Mouse (Mus musculus) T-cell, adult 2 months (primary cell): ENCODE measurements around the gene Podxl.
"Not testable (repeated sequence)": the region's sequence is repeated elsewhere in the genome, so short reads cannot be mapped to it uniquely, and the experiment has no call there.

Source experiments
- DNase-seq: peaks from one replicate; pipeline ENCODE4 v3.0.0; 2022; ENCODE audit warnings: low spot score

The Podxl gene

GRCm38 (mm10) chr6:31567200-31567599 is 3.4 kb upstream of the Podxl start:
- no peak for DNase-seq

- DNase-seq, result no peak
Measured at GRCm38 (mm10) chr6:31564901-31565391, 1.2 kb upstream of the Podxl start.

DNA sequence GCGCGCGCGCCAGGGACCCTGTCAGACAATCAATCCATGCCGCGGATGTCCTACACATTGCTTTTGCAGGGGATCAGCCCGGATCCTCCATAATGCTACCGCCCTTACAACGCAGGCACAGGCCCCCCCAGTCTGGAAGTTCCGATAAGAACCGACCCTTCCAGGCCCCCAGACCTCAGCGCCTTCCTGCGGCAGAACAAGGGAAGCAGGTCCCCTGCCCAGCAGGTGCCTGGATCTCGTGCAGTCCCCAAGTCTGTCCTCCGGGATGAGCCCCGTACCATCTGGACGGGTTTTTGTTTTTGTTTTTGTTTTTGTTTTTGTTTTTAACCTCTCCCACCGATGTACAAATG is 376 bp upstream of the Podxl start:
- DNase-seq, result no peak

- DNase-seq, result no peak
Measured at GRCm38 (mm10) chr6:31562371-31563080, 1.3 kb downstream of the Podxl start.

DNA sequence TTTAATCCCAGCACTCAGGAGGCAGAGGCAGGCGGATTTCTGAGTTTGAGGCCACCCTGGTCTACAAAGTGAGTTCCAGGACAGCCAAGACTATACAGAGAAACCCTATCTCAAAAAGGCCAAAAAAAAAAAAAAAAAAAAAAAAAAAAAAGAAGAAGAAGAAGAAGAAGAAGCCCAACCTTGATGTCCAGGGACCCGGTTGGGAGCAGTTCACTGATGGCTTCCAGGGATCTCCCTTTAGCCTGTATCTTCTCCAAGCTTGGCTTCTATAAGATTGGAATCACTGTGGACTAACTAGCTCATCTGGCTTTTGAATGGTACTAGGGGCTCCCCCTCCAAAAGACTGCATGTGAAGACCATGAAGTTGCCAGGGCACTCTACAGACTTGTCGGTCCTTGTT is 1.8 kb downstream of the Podxl start:
- not testable (repeated sequence) for DNase-seq

DNA sequence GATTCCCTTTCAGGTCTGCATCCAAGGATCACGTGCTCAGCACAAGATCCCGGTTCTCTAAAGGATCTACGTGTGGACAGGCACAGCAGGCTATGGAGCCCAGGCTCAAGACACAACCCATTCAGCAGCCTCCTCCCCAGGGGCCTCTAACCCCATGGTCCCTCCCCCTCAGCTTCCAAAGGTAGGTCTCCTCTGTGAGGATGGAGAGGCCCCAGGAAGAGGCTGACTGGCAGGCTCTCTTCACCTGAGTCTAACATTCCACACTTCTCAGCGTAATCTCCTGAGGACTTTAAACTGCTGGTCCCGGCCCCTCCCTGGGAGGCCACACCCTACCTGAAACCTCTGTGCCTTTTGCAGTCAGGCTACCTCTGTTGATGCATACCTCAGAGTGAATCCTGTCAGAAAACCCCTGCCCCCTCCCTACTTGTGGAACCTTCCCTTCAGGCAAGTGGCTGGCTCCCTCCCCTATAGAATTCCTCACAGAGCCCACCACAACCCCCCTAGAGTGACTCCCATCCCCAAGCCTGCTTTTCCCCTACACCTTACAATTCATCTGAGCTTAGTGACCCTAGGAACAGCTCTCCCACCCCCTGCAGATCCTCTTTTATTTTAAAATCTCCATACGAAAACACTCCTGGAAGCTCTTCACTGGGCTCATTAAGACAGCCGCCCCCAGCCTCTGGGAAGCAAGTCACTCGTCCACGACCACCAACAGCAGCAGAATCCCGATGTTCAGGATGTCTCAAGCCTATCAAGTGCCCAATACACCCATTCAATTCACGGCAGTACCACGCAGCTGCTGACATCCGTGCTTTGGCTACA is 3.4 kb downstream of the Podxl start:
- no peak for DNase-seq

DNA sequence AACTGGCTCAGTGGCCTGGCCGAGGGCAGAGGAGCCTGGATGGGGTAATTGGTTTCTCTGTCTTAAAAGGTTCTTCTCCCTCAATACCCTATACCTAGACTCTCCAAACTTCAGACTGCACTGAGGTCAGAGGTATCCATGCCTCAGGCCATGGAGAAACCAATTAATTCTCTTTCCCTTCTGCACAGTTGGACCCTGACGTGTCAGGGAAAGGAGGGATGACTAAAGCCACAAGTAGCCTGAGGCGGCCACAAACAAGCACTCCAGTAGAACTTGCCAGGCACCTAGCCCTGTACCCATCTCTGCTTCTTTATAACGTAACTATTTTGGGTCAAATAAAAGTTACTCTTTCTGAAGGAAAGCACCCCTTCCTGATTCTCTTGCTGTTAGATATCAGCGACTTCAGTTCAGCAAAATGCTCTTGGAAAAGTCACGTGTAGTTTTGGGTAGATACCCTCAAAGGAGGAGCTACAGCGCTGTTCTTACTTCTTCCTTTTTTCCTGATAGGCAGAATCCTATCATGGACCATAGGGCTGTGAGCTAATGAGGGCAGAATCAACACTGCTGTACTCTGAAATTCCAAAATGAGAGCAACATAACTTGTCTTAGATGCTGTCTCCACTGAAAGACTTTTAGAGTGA is 7.2 kb downstream of the Podxl start:
- DNase-seq, result no peak

DNA sequence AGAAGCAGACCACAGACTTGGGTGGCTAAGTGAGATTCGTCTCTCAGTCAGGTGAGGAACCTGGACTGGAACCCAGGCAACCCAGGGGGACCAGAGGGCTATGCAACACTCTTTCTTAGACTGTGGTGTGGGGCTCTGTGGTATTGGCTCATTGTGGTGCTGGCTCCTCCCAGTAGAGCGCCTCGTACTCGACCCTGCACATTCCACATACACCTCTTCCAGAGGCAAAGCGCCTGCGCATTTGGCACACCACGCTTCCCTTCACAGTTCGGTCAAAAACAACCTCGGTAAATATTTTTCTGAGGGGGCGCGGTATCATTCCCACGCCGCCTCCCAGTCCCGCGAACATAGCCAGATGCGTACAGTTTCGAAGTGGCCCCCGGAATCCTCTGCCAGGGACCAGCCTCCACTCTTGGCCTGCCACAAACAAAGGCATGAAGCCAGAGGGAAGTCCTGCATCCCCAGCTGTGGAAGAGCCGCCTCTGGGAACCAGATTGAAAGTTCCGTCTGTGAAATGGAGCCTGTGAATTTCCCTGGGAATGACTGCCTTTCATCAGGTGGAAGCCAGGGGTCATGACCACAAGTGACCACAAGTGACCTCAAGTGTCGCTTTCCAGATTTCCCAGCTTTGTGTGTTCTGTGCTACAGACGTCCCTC is 12.8 kb downstream of the Podxl start:
- DNase-seq, result no peak

GRCm38 (mm10) chr6:31549361-31550051 is 14.3 kb downstream of the Podxl start:
- no peak for DNase-seq

DNA sequence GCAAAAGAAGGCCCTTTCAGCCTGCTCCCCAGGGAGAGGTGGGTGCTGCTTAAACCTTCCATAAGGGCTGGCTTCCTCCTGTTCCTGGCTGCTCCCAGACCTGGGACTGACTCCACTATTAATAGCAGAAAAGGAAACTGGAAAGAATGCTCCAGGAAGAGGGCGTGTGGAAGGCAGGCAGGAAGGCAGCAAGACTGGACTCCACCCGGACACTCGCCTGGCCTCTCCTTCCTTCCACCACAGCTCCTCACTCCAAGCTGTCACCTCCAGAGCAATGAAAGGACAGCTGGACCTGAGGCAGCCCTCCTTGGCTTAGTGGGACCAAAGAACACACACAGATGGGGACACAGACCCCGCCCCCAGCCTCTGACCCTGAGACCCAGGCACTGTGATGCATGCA is 19.5 kb downstream of the Podxl start:
- no peak for DNase-seq

GRCm38 (mm10) chr6:31540018-31540417 is 23.8 kb downstream of the Podxl start:
- DNase-seq, result no peak

GRCm38 (mm10) chr6:31538112-31538511 is 25.7 kb downstream of the Podxl start:
- DNase-seq, result no peak

- no peak for DNase-seq
Measured at GRCm38 (mm10) chr6:31537193-31537592, 26.6 kb downstream of the Podxl start.

GRCm38 (mm10) chr6:31534705-31535104 is 29.1 kb downstream of the Podxl start:
- no peak for DNase-seq

- no peak for DNase-seq
Measured at GRCm38 (mm10) chr6:31531880-31532279, 31.9 kb downstream of the Podxl start.

- DNase-seq, result no peak
Measured at GRCm38 (mm10) chr6:31528339-31528738, 35.4 kb downstream of the Podxl start.

DNA sequence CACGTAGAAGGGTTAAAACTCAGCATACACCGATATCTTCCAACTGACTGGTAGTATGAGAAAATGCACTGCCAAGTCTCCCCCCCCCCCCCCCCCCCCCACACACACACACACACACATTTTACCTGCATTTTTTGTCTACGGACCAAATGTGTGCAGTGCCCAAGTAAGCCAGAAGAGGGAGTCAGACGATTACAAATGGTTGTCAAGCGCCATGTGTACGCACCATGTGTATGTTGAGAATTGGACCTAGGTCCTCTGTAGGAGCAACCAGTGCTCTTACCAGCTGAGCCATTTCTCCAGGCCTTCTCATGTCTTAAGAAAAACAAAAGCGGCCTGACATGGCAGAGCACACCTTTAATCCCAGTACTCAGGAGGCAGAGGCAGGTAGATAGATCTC is 35.9 kb downstream of the Podxl start:
- DNase-seq, result no peak

DNA sequence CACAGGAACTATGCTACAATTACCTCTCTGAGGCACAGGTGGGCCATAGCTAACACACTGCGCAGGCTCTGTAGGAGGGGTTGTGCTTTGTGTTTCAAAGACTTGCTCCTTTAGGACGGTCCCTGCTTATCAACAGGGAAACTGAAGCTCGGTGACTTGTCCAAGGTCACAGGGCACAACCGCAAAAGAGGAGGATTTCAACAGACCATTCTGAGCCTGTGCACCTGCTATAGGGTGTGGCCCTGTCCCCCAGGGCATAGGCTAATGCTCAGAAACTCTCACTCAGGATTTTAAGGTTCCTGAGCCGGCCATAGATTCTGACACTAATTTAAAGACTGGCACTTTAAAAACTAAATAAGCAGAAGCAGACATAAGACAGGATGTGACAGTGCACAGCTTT is 36.9 kb downstream of the Podxl start:
- DNase-seq, result no peak

GRCm38 (mm10) chr6:31525231-31525900 is 38.4 kb downstream of the Podxl start:
- peak; percentile 18 for DNase-seq

DNA sequence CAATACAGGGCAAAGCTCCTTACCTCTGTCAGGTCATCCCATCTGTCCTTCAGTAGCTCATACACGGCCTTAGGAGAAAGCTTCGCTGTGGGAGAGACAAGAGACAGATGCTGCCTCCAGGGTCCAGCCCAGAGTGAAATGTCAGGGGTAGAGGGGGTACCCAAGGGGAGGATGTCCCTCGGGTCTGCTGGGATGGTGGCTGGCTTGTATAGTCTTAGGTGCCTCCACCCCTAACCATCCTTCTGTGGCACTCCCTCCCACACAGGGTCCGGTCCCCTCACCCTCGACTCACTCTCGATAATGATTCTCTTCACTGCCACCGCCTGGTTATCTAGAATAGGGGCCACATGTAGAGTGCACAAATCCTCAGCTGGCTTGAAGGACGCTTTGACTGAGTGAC is 39.1 kb downstream of the Podxl start:
- no peak for DNase-seq

- DNase-seq, result no peak
Measured at GRCm38 (mm10) chr6:31524121-31524520, 39.7 kb downstream of the Podxl start.
